Mouse (Mus musculus) hindlimb bud, embryonic 11.5 days (tissue): ENCODE measurements around the gene Efcab6.

Source experiments
- DNase-seq: peaks from one replicate; pipeline ENCODE4 v3.0.0-alpha.2; 2012; ENCODE audit warnings: low read depth, low spot score; ENCODE audit errors: extremely low spot score

The Efcab6 gene

GRCm38 (mm10) chr15:83978865-83979264 is 86.3 kb downstream of the Efcab6 start:
- DNase-seq: no peak

- peak; percentile 79 for DNase-seq
These were observed 88.1 kb downstream of the Efcab6 start for GRCm38 (mm10) chr15:83977108-83977507.

GRCm38 (mm10) chr15:83972206-83972605 is 93.0 kb downstream of the Efcab6 start:
- DNase-seq: no peak

- no peak for DNase-seq
These were observed 97.4 kb downstream of the Efcab6 start for GRCm38 (mm10) chr15:83967802-83968201.

GRCm38 (mm10) chr15:83965126-83965525 is 100.1 kb downstream of the Efcab6 start:
- no peak for DNase-seq

- no peak for DNase-seq
These were observed 106.8 kb downstream of the Efcab6 start for GRCm38 (mm10) chr15:83958376-83958775.

GRCm38 (mm10) chr15:83956996-83957395 is 108.2 kb downstream of the Efcab6 start:
- DNase-seq: no peak

- DNase-seq: no peak
These were observed 109.1 kb downstream of the Efcab6 start for GRCm38 (mm10) chr15:83955948-83956707.

GRCm38 (mm10) chr15:83949729-83950491 is 115.3 kb downstream of the Efcab6 start:
- DNase-seq: no peak

- no peak for DNase-seq
These were observed 125.5 kb downstream of the Efcab6 start for GRCm38 (mm10) chr15:83939703-83940102.

GRCm38 (mm10) chr15:83938466-83938865 is 126.7 kb downstream of the Efcab6 start:
- DNase-seq: no peak

GRCm38 (mm10) chr15:83936506-83936905 is 128.7 kb downstream of the Efcab6 start:
- no peak for DNase-seq

- DNase-seq: no peak
These were observed 130.4 kb downstream of the Efcab6 start for GRCm38 (mm10) chr15:83934816-83935215.

GRCm38 (mm10) chr15:83925338-83925737 is 139.8 kb downstream of the Efcab6 start:
- no peak for DNase-seq

- DNase-seq: peak; percentile 37
These were observed 140.5 kb downstream of the Efcab6 start for GRCm38 (mm10) chr15:83924656-83925055.

GRCm38 (mm10) chr15:83915376-83915775 is 149.8 kb downstream of the Efcab6 start:
- no peak for DNase-seq

- no peak for DNase-seq
These were observed 152.0 kb downstream of the Efcab6 start for GRCm38 (mm10) chr15:83913028-83913714.

- DNase-seq: no peak
These were observed 158.7 kb downstream of the Efcab6 start for GRCm38 (mm10) chr15:83906472-83906871.

GRCm38 (mm10) chr15:83897286-83897685 is 167.9 kb downstream of the Efcab6 start:
- DNase-seq: no peak

- DNase-seq: no peak
These were observed 169.2 kb downstream of the Efcab6 start for GRCm38 (mm10) chr15:83896011-83896410.

- no peak for DNase-seq
These were observed 170.9 kb downstream of the Efcab6 start for GRCm38 (mm10) chr15:83894261-83894660.

- DNase-seq: no peak
These were observed 172.3 kb downstream of the Efcab6 start for GRCm38 (mm10) chr15:83892871-83893270.
